Mouse (Mus musculus) erythroblast, embryonic 14.5 days (primary cell): ENCODE results near the gene Atf4.

ENCODE experiments used
- GATA1 ChIP-seq: IDR thresholded peaks from 2 replicates; pipeline ENCODE4 v1.6.1; 2012; ENCODE audit warnings: low read length, inconsistent platforms, mixed read lengths
- TAL1 ChIP-seq: IDR thresholded peaks from 3 replicates; pipeline ENCODE4 v1.6.1; 2012; ENCODE audit warnings: low read length, inconsistent platforms, mixed read lengths

GRCm38 (mm10) chr15:80286851-80287415 is 31.9 kb downstream of the Atf4 start, which contains the start of gene Cacna1i:
- no peak for TF ChIP-seq GATA1
- no peak for TF ChIP-seq TAL1
